Mouse (Mus musculus): ENCODE results near the gene L2hgdh.

The L2hgdh gene

DNA sequence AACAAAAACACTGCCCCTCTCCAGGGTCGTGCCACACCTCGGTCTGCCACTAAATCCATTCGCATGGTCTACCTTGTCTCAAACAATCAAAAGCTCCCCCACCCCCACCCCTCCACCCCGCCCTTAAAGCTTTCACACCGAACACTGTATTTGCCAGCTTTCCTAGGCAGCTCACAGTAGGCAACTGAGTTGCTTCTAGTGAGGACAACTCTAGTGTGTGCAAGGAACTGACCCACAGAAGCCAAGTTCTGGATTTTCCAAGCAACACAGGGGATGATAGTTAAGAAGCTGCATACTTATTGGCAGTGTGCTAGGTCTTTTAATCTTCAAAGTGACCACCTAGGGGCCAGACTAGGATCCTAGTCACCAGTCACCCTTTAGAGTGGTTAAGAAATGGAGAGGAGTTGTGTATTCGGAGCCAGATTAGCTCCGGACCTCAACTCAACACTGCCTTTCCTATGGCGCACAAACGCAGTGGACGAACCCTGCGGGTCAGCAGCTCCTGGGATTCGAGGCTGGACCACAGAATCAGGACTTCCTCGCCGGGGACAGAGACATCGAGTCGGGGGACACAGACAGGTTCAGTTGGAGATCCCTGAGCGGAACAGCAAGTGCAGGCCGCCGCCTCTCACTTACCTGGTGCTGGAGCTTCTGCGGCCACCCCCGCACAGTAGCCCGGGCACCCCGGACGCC lies 509 bp downstream of the L2hgdh start:
- DNase-seq = peak; percentile 87

DNA sequence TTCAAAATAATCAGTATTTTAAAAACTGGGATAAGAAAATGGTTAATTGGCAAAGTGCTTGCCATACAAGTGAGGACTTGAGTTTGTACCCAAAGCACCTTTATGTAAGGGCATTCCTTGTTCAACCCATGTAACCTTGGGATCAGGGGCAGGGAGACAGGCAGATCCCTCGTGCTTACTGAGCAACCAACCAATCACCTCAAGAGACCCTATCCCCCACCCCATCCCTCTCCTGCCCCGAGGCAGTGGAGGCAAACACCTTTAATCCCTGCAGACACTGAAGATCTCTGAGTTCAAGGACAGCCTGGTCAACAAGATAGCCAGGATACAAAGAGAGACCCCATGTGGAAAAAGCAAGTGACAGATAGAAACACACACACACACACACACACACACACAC lies 1.3 kb downstream of the L2hgdh start:
- peak; percentile 90 for DNase-seq

DNA sequence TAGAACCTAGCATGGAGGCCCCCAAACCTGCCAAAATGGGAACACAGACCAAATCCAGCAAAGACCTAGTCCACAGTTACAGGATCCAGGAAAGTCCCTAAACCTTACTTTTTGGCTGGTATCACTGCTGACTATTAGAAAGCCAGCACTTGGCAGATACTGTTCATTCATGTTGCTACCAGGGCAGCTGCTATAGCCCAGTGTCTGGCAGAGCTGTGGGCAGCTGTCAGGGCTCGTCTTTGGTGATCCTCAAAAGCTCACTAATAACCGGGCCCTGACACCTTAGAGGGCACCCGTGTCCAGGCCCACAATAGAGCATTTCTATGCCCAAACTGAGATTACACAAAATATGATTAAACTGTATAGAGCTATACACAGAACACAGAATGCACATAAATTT lies 1.8 kb downstream of the L2hgdh start:
- DNase-seq = no peak

DNA sequence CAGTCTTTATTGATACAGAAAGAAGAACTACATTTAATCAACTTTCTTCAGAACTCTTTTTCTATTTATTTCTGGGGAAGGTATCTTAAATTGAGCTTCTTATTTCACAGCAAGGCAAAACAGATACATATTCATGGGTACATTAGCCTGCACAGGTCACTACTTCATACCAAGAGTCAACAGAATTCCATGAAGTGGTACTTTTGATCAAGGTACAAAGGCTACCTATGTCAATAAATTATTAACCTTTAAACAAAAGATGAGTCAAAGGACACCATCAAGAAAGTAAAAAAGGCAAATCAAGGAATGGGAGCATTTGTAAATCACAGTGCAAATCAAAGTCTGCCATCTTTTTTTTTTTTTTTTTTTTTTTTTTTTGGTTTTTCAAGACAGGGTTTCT lies 11.0 kb downstream of the L2hgdh start:
- no peak for DNase-seq

GRCm38 (mm10) chr12:69704799-69705458 lies 19.7 kb downstream of the L2hgdh start:
- no peak for DNase-seq

DNA sequence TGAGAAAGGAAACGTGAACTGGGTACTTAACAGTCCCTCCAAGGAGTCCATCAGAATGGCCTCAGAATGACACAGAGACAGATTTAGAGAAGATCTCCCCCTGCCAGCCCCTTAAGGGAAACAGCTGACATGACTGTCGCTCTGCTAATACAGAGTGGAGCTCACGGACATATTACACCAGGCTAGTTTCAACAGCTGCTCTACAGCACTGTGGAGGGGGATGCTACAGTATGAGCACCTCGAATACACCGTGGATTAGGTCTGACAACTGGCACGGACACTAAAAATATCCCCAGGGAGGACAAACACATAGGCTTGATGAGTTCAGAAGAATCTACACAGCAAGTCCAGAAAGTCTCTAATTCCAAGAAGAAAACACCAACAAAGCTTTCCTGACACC lies 26.3 kb downstream of the L2hgdh start:
- DNase-seq = no peak

- no peak for DNase-seq
Observed at GRCm38 (mm10) chr12:69696746-69697145, 27.9 kb downstream of the L2hgdh start.

GRCm38 (mm10) chr12:69693471-69693870 lies 31.2 kb downstream of the L2hgdh start:
- DNase-seq = no peak

DNA sequence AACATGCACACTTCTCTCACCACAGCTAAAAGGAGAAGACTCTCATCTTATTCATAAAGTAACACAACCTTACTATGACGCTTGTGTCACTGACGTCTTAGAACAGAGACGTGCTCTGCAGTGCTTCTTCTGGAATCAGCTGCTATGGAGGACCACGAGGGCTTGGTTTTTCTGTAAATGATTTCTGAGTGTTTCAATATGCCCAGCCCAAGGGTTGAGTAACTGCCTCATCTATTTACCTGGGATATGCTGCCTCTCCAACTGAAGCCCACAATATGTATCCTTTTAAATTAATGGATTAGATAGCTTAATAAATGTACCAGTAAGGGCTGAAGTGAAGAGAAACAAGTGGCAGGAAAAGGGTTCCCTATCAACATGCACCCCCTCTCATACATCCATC lies 34.0 kb downstream of the L2hgdh start:
- no peak for DNase-seq

GRCm38 (mm10) chr12:69689094-69689493 lies 35.6 kb downstream of the L2hgdh start:
- DNase-seq = no peak

GRCm38 (mm10) chr12:69688368-69688767 lies 36.3 kb downstream of the L2hgdh start:
- DNase-seq = peak; percentile 72

- DNase-seq = peak; percentile 98
Observed at GRCm38 (mm10) chr12:69683537-69683936, 41.1 kb downstream of the L2hgdh start.

GRCm38 (mm10) chr12:69682788-69683419 lies 41.8 kb downstream of the L2hgdh start:
- DNase-seq = no peak

GRCm38 (mm10) chr12:69682065-69682787 lies 42.4 kb downstream of the L2hgdh start:
- DNase-seq = peak; percentile 99

DNA sequence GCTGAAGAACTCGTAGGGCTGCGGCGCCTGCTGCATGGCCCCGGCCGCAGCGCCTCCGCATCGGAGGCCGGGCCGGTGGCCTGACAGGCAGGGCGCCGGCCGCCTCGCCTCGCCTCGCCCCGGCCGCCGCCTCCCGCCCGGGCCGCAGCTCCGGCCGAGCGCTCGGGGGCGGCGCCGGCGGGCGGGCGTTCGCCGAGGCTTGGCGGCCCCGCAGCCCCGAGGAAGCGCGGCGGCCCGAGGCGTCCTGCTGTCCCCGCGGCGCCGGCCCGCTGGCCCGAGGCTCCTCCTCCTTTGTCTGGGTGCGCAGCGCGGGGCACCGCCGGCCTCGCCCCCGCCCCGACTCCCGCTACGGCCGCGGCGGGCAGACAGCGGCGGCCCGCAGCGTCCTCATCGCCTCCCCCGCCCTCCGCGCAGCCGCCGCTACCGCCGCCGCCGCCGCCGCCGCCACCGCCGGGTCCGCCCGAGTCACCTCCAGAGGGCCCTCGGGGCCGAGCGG lies 43.1 kb downstream of the L2hgdh start, which contains the start of gene Sos2:
Gene Sos2, minus strand, starts transcription at position 287 of the 496 bp plus-strand sequence.
- peak; percentile 96 for DNase-seq

GRCm38 (mm10) chr12:69680635-69681565 lies 43.8 kb downstream of the L2hgdh start:
- DNase-seq = peak; percentile 95

DNA sequence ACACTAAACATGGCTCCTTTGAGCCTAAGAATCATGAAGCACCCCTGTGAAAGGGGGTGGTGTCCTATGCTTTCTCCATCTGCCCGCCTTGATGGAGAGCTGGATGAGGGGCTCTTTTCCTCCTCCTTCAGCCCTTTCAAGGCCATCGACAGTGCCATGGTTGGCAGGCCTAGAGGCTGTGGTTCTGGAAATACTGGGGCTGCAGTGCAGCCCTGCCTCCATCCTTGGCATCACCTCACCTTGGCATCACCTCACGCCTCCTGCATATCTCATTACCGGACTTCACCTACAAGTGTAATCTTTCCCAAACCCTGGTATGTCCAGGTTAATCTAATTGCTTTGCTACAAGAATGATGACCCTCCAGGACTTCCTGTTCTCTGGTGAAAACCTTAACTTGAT lies 48.5 kb downstream of the L2hgdh start:
- DNase-seq = peak; percentile 87

- DNase-seq = peak; percentile 85
Observed at GRCm38 (mm10) chr12:69674576-69675537, 49.8 kb downstream of the L2hgdh start.

GRCm38 (mm10) chr12:69674176-69674575 lies 50.5 kb downstream of the L2hgdh start:
- DNase-seq = peak; percentile 82

DNA sequence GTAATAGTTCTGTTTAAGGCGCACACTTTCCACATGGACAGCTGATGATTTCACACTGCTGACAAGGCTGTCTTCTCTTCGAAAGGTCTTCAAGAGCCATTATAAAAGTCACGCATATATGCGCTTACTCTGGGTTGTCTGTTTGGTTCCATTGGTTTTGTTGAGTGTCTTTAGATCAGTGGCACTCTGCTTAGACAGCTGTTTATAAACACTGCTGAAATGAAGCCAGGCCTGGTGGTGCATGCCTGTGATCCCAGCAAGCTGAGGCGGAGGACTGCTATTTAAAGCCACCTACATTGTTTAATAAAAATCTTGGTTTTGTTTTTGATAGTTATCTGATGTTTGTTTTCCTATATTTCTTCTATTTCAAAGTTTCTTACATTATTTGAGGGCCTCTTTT lies 58.0 kb downstream of the L2hgdh start:
- no peak for DNase-seq

DNA sequence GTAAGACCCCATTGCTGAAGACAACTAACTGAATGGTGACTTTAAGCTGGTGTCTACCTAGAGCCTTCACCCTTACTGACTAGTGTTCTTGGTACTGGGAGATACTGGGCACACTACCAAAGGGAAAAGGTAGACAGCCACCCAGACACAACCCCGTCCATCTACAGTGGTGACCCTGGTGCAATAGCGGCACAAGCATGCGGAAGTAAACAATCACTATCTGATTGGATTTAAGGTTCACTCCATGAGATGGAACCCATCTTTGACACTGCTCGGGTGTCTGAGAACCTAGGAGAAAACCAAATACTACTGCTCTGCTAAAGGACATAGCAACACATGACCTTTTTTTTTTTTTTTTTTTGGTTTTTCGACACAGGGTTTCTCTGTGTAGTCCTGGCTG lies 63.0 kb downstream of the L2hgdh start:
- no peak for DNase-seq

All from heart, adult 11 months (tissue).